Mouse (Mus musculus) stomach, postnatal 0 days (tissue): ENCODE results near the gene Mpp6. TPM values are rescaled to one million over a fixed set of nuclear protein-coding genes. Genes with fewer than 3 reads are reported as not detected.

Experiments used
- ATAC-seq: fragments of 200-750 bp; cut with Nextera tagmentation; 2 replicates; pipeline ENCODE4 v1.8.0; 2017; ENCODE audit not compliant: low FRiP score, low TSS enrichment
- DNase-seq: peaks from one replicate; pipeline ENCODE4 v3.0.0-alpha.2; 2016; ENCODE audit warnings: low spot score
- H3K27ac ChIP-seq: fragments of 300-500 bp; sonication (generic); replicated peaks from 2 replicates; pipeline ENCODE4 v1.5.1; 2014; ENCODE audit warnings: mild to moderate bottlenecking, control low read depth
- H3K27me3 ChIP-seq: fragments of 300-500 bp; sonication (generic); 2 replicates; pipeline ENCODE4 v1.6.1; 2014; ENCODE audit warnings: low read length; ENCODE audit not compliant: control insufficient read depth, insufficient read depth
- H3K36me3 ChIP-seq: fragments of 300-500 bp; sonication (generic); 2 replicates; pipeline ENCODE4 v1.6.1; 2014; ENCODE audit warnings: low read length, mixed read lengths; ENCODE audit not compliant: control insufficient read depth, insufficient read depth
- H3K4me1 ChIP-seq: fragments of 300-500 bp; sonication (generic); replicated peaks from 2 replicates; pipeline ENCODE4 v1.6.1; 2014; ENCODE audit warnings: antibody characterized with exemption; ENCODE audit not compliant: control insufficient read depth, insufficient read depth
- H3K4me2 ChIP-seq: fragments of 300-500 bp; sonication (generic); replicated peaks from 2 replicates; pipeline ENCODE4 v1.6.1; 2014; ENCODE audit warnings: low read depth, mild to moderate bottlenecking, control low read depth, moderate library complexity
- H3K4me3 ChIP-seq: fragments of 300-500 bp; sonication (generic); 2 replicates; pipeline ENCODE4 v1.5.1; 2014; ENCODE audit warnings: low read depth, low read length, control low read depth
- H3K9ac ChIP-seq: fragments of 300-500 bp; sonication (generic); 2 replicates; pipeline ENCODE4 v1.6.1; 2014; ENCODE audit warnings: mild to moderate bottlenecking, low read length, control low read depth, mixed read lengths
- H3K9me3 ChIP-seq: fragments of 300-500 bp; sonication (generic); 2 replicates; pipeline ENCODE4 v1.6.1; 2016; ENCODE audit warnings: low read length; ENCODE audit not compliant: control insufficient read depth
- CTCF ChIP-seq: IDR thresholded peaks from 2 replicates; pipeline ENCODE4 v1.5.1; 2016; ENCODE audit warnings: antibody characterized with exemption, low read depth, mild to moderate bottlenecking, moderate library complexity
- EP300 ChIP-seq: optimal IDR thresholded peaks from 2 replicates; pipeline ENCODE3; 2016; ENCODE audit warnings: antibody characterized with exemption
- WGBS: fragments of 180-500 bp; shearing (Covaris S2); extraction: QIAGEN DNeasy Blood & Tissue Kit; methylation state at CpG from one replicate; pipeline ENCODE4 v1.1.7; 2014; 5-methylcytosine and 5-hydroxymethylcytosine counted together
- polyA plus RNA-seq: library from polyadenylated mRNA; unstranded; fragments of >200 nt; fragmentation: Nextera tagmentation; extraction: Ambion mirVana; gene quantifications from 2 replicates; pipeline ENCODE4 v1.2.1, GENCODE M21; 2015

The Mpp6 gene
- polyA plus RNA-seq, 1 experiment from 2014 or later: 28.1 TPM

- H3K27me3 ChIP-seq: no peaks in the 10 kb centered on the region
- DNase-seq: no peak
- no peak overlapping the region for H3K4me2 ChIP-seq
- H3K9me3 ChIP-seq: no peaks in the 10 kb centered on the region
- no peaks in the 10 kb centered on the region for H3K4me1 ChIP-seq
- H3K27ac ChIP-seq: no peak overlapping the region
- H3K9ac ChIP-seq: no peak overlapping the region
- ATAC-seq: no peak
- no peak for TF ChIP-seq CTCF
- no peak for TF ChIP-seq EP300
- 77% methylated on average over 4 of the region's 4 CpGs for WGBS
- no peaks in the 10 kb centered on the region for H3K36me3 ChIP-seq
- H3K4me3 ChIP-seq: no peak overlapping the region
Observed at GRCm38 (mm10) chr6:50244967-50245366, 134.9 kb downstream of the Mpp6 start.

DNA sequence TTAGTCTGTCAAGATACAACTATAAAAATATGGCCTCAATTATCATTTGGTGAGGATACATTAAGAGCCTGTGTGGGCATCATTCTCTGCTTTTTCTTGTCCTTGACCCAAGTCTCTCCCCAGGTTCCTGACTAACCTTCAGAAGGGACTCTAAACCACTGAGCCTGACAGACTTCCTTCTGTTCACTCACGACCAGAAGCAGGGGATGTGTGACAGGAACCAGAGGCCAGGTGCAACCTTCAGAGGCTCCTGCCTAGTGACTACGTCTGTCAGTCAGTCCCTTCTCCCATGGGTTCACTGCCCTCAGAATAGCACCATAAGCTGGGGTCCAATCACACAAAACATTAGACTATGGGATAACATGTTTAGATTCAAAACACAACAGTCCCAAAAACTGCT lies 137.3 kb downstream of the Mpp6 start:
- Histone ChIP-seq H3K9ac (no peak overlapping the region), H3K4me3 (no peak overlapping the region), H3K27ac (no peak overlapping the region), H3K9me3 (no peaks in the 10 kb centered on the region), H3K4me1 (no peaks in the 10 kb centered on the region), H3K27me3 (no peaks in the 10 kb centered on the region), H3K4me2 (no peak overlapping the region), H3K36me3 (no peaks in the 10 kb centered on the region)
- no peak for TF ChIP-seq CTCF
- no peak for TF ChIP-seq EP300
- DNase-seq (no peak), ATAC-seq (no peak)
- WGBS: 70% methylated on average over 2 of the region's 2 CpGs

DNA sequence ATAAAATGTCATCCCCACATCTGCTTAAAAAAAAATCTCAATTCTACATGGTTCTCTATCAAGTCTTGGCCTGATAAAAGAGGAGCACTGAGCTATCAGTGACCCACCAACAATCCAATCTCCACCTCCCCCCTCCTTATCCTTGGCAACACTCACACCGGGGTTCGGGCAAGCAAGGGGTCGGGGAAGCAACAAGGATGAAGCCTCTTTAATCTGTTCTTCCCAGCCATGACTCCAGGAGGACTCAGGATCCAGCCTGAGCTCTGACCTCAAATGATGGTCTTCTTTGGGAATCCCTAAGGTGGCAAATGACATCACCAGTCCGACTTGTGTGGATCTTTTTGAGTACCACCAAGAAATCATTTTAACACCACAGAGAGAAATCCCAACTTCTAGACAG lies 137.8 kb downstream of the Mpp6 start:
- H3K9me3 ChIP-seq: no peaks in the 10 kb centered on the region
- ATAC-seq: no peak
- no peak for TF ChIP-seq CTCF
- TF ChIP-seq EP300: no peak
- no peak for DNase-seq
- H3K4me2 ChIP-seq: no peak overlapping the region
- H3K4me1 ChIP-seq: no peaks in the 10 kb centered on the region
- 89% methylated on average over 4 of the region's 4 CpGs for WGBS
- no peaks in the 10 kb centered on the region for H3K27me3 ChIP-seq
- no peak overlapping the region for H3K27ac ChIP-seq
- no peak overlapping the region for H3K9ac ChIP-seq
- no peak overlapping the region for H3K4me3 ChIP-seq
- H3K36me3 ChIP-seq: no peaks in the 10 kb centered on the region

Other genes with a start within 250 kb of the Mpp6 start
- 13.0 and 14.1 TPM in 2 replicates for gene Gsdme, start 153.6 kb downstream of the Mpp6 start, polyA plus RNA-seq